Mouse (Mus musculus) cerebellum, adult 11-12 months (tissue): ENCODE measurements around the gene Msi2.

Source experiments
- DNase-seq: peaks from one replicate; pipeline ENCODE4 v3.0.0; 2022

The Msi2 gene

GRCm38 (mm10) chr11:88392715-88393114 lies 325.6 kb downstream of the Msi2 start:
- no peak for DNase-seq

- no peak for DNase-seq
These were observed 327.0 kb downstream of the Msi2 start for GRCm38 (mm10) chr11:88391181-88391814.

- no peak for DNase-seq
These were observed 328.8 kb downstream of the Msi2 start for GRCm38 (mm10) chr11:88389530-88389929.

GRCm38 (mm10) chr11:88386916-88387315 lies 331.4 kb downstream of the Msi2 start:
- DNase-seq = no peak

GRCm38 (mm10) chr11:88382449-88382848 lies 335.9 kb downstream of the Msi2 start:
- DNase-seq = no peak

GRCm38 (mm10) chr11:88381145-88381909 lies 337.0 kb downstream of the Msi2 start:
- no peak for DNase-seq

- DNase-seq = no peak
These were observed 338.7 kb downstream of the Msi2 start for GRCm38 (mm10) chr11:88379635-88380034.

GRCm38 (mm10) chr11:88378686-88379339 lies 339.5 kb downstream of the Msi2 start:
- no peak for DNase-seq

- no peak for DNase-seq
These were observed 345.7 kb downstream of the Msi2 start for GRCm38 (mm10) chr11:88372589-88372988.

GRCm38 (mm10) chr11:88369898-88370297 lies 348.4 kb downstream of the Msi2 start:
- DNase-seq = no peak

- no peak for DNase-seq
These were observed 350.8 kb downstream of the Msi2 start for GRCm38 (mm10) chr11:88367501-88367900.

- DNase-seq = no peak
These were observed 352.3 kb downstream of the Msi2 start for GRCm38 (mm10) chr11:88365914-88366540.

- no peak for DNase-seq
These were observed 354.1 kb downstream of the Msi2 start for GRCm38 (mm10) chr11:88364231-88364630.

GRCm38 (mm10) chr11:88363481-88363880 lies 354.8 kb downstream of the Msi2 start:
- no peak for DNase-seq

- no peak for DNase-seq
These were observed 358.6 kb downstream of the Msi2 start for GRCm38 (mm10) chr11:88359736-88360135.

- no peak for DNase-seq
These were observed 361.0 kb downstream of the Msi2 start for GRCm38 (mm10) chr11:88357325-88357724.

GRCm38 (mm10) chr11:88356598-88357290 lies 361.6 kb downstream of the Msi2 start:
- DNase-seq = peak; percentile 43

GRCm38 (mm10) chr11:88356016-88356415 lies 362.3 kb downstream of the Msi2 start:
- DNase-seq = no peak

GRCm38 (mm10) chr11:88354771-88355170 lies 363.5 kb downstream of the Msi2 start:
- no peak for DNase-seq

- peak; percentile 72 for DNase-seq
These were observed 366.4 kb downstream of the Msi2 start for GRCm38 (mm10) chr11:88351722-88352473.

- peak; percentile 70 for DNase-seq
These were observed 369.6 kb downstream of the Msi2 start for GRCm38 (mm10) chr11:88348690-88349089.

- DNase-seq = no peak
These were observed 370.3 kb downstream of the Msi2 start for GRCm38 (mm10) chr11:88348056-88348455.
